Mouse (Mus musculus) hindbrain, embryonic 12.5 days (tissue): ENCODE results near the gene Hscb. TPM values are rescaled to one million over a fixed set of nuclear protein-coding genes. Genes with fewer than 3 reads are reported as not detected.

ENCODE experiments used
- ATAC-seq: fragments of 200-750 bp; cut with Nextera tagmentation; 2 replicates; pipeline ENCODE4 v1.8.0; 2017; ENCODE audit warnings: moderate TSS enrichment; ENCODE audit not compliant: low FRiP score
- H3K27ac ChIP-seq: fragments of 300-500 bp; sonication (generic); 2 replicates; pipeline ENCODE4 v1.5.1; 2016; ENCODE audit warnings: mild to moderate bottlenecking
- H3K27me3 ChIP-seq: fragments of 300-500 bp; sonication (generic); 2 replicates; pipeline ENCODE4 v1.6.1; 2016; ENCODE audit warnings: mild to moderate bottlenecking
- H3K36me3 ChIP-seq: fragments of 300-500 bp; sonication (generic); 2 replicates; pipeline ENCODE4 v1.6.1; 2016; ENCODE audit warnings: mild to moderate bottlenecking
- H3K4me1 ChIP-seq: fragments of 300-500 bp; sonication (generic); 2 replicates; pipeline ENCODE4 v1.6.1; 2016
- H3K4me2 ChIP-seq: fragments of 300-500 bp; sonication (generic); replicated peaks from 2 replicates; pipeline ENCODE4 v1.6.1; 2016; ENCODE audit warnings: mild to moderate bottlenecking
- H3K4me3 ChIP-seq: fragments of 300-500 bp; sonication (generic); 2 replicates; pipeline ENCODE4 v1.5.1; 2016; ENCODE audit warnings: mild to moderate bottlenecking
- H3K9ac ChIP-seq: fragments of 300-500 bp; sonication (generic); 2 replicates; pipeline ENCODE4 v1.6.1; 2016; ENCODE audit warnings: mild to moderate bottlenecking, moderate library complexity
- H3K9me3 ChIP-seq: fragments of 300-500 bp; sonication (generic); replicated peaks from 2 replicates; pipeline ENCODE4 v1.6.1; 2016; ENCODE audit warnings: mild to moderate bottlenecking
- WGBS: fragments of 180-500 bp; shearing (Covaris S2); methylation state at CpG from one replicate; pipeline ENCODE4 v1.1.7; 2016; 5-methylcytosine and 5-hydroxymethylcytosine counted together
- polyA plus RNA-seq: library from polyadenylated mRNA; unstranded; fragments of >200 nt; fragmentation: Nextera tagmentation; extraction: Ambion mirVana; gene quantifications from 2 replicates; pipeline ENCODE4 v1.2.1, GENCODE M21; 2016

Gene Hscb
- polyA plus RNA-seq, 1 experiment from 2014 or later = 21.4 TPM

DNA sequence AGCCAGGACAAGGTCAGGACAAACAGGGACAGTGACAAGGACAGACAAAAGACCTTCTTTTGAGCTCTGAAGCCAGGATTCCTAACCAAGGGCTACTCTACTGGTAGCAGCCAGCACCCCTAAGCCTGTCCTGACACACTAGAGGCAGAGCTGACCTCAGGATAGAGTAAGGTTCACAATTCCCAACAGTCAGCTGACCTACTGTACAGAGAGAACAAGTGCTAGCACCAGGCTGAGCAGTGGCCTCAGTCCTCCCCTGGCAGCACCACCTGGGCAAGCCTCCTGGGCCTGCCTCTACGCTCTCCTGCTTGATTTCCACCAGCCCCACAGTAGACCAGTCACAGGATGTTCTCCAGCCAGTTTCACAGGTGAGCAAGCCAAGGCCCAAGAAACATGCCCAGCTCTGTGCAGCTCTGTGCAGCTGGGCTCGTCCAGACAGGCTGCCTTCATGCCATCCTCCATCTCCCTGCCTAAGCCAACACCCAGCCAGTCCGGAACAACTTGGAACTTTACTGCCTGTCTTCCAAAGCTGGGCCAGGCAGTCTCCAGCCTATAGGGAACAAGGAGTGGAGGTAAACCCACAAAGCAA lies 38.4 kb downstream of the Hscb start:
- Histone ChIP-seq H3K4me3 (no peak overlapping the region), H3K27me3 (no peaks in the 10 kb centered on the region), H3K9me3 (no peaks in the 10 kb centered on the region), H3K4me2 (no peak overlapping the region), H3K4me1 (peaks cover 14% of the 10 kb centered on the region), H3K36me3 (peaks cover 74% of the 10 kb centered on the region), H3K9ac (no peak overlapping the region), H3K27ac (no peak overlapping the region)
- WGBS = 85% methylated on average over 3 of the region's 3 CpGs
- ATAC-seq = no peak

DNA sequence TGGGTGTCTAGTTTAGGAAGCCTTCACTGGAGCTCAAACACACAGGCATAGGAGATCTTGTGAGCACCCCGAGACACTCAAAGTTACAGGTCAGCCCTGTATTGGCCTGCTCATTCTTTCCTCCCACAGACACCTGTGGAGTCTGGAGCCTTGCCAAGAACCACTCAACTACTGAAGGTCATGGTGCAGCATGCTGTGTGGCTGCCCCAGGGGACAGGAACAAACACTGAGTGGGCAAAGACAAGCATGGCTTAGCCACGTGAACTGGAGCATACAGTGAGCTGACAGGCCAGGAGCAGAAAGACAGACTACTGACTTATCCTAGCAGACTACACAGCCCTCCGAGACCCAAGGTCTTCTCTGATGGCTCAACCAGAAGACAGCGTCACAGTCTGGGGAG lies 41.9 kb downstream of the Hscb start:
- no peak for ATAC-seq
- Histone ChIP-seq H3K4me3 (no peak overlapping the region), H3K4me1 (peaks cover under 1% of the 10 kb centered on the region; the same call in 1 of the 2 replicates), H3K4me2 (no peak overlapping the region), H3K9ac (no peak overlapping the region), H3K27me3 (no peaks in the 10 kb centered on the region), H3K36me3 (peaks cover 93% of the 10 kb centered on the region), H3K27ac (no peak overlapping the region), H3K9me3 (no peaks in the 10 kb centered on the region)
- WGBS = 74% methylated on average over 4 of the region's 4 CpGs

DNA sequence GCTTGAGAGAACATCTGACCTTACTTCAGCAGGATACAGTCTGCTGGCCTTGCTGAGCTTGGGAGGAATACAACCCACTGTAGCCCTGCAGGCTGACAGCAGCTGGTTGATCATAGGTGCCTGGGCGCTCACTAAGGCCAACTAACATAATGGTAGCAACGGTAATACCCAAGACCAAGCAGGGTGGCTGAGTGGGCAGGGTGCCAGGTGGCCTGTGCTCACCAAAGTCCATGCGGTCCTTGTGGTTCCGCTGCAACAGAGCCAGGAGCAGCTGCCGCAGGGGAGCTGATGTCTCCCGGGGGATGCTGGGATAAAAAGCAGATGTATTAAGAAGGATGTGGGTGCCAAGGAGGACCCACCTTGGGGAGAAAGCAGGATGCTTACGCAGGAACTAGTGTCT lies 45.2 kb downstream of the Hscb start:
- Histone ChIP-seq H3K9me3 (no peaks in the 10 kb centered on the region), H3K27me3 (no peaks in the 10 kb centered on the region), H3K4me3 (no peak overlapping the region), H3K9ac (no peak overlapping the region), H3K4me2 (no peak overlapping the region), H3K36me3 (peaks cover 98% of the 10 kb centered on the region), H3K4me1 (no peaks in the 10 kb centered on the region; the same call in 1 of the 2 replicates), H3K27ac (no peak overlapping the region)
- 93% methylated on average over 7 of the region's 7 CpGs for WGBS
- ATAC-seq = no peak

DNA sequence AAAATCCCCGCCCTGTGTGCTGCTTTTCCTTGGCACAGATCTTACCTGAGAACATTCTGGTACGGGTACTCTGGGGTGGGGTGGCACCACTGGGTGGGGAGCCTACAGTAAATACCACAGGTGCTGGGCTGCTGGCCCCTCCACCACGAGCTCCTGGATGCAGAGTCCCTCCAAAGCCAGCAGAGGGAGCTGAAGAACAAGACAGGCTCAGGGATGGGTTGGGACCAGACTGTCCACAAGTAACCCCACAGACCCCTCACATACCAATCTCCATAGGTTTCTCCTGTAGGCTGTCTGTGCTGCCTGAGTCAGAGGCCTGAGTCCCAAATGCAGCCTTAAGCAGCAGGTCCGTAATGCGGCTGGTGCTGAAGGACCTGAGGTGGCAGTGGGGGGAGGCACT lies 50.9 kb downstream of the Hscb start:
- 75% methylated on average over 5 of the region's 5 CpGs for WGBS
- Histone ChIP-seq H3K4me1 (no peaks in the 10 kb centered on the region), H3K4me2 (no peak overlapping the region), H3K36me3 (peaks cover 92% of the 10 kb centered on the region), H3K9ac (no peak overlapping the region), H3K27ac (no peak overlapping the region), H3K4me3 (no peak overlapping the region), H3K9me3 (no peaks in the 10 kb centered on the region), H3K27me3 (no peaks in the 10 kb centered on the region)
- ATAC-seq = 0 out of 2 replicates have a peak, but pooled peaks have one; percentile 27

DNA sequence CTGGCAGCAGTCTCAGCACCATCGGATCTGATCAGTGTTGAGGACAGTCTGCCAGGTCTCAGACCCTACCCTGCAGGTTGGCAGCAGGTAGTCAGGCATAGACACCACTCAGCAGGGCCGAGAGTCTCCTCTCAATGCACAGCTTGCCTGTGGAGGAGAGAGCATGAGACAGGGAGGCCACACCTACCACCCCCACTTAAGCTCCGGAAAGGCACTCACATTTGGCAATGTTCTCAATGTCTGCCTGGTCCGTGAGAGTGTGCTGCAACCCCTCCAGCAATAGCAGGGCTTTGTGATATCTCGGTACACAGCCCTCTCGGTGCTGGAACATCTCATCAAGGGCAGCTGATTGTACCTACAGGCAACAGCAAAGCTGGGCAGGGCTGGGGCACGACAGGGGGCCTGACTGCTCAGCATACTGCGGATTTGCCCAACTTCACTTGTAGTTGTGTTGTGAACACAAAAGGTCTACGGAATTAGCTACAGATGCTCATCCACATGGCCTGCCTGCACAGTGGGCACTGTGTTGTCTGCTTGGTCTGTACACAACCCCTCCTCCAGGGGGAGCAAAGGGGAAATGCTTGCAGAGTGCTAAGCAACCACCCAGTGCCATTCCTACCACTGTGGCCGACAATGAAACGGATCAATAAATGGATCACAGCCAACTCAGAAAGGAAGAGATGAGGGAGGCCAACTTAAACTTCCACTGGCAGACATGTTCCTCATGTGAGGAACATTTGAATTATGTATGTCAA lies 53.3 kb downstream of the Hscb start:
- no peaks in the 10 kb centered on the region for H3K27me3 ChIP-seq
- no peaks in the 10 kb centered on the region for H3K9me3 ChIP-seq
- no peaks in the 10 kb centered on the region; the same call in 1 of the 2 replicates for H3K4me1 ChIP-seq
- no peak overlapping the region for H3K27ac ChIP-seq
- H3K9ac ChIP-seq = no peak overlapping the region
- no peak overlapping the region for H3K4me2 ChIP-seq
- peaks cover 68% of the 10 kb centered on the region for H3K36me3 ChIP-seq
- H3K4me3 ChIP-seq = no peak overlapping the region
- WGBS = 86% methylated on average over 11 of the region's 11 CpGs
- no peak for ATAC-seq

DNA sequence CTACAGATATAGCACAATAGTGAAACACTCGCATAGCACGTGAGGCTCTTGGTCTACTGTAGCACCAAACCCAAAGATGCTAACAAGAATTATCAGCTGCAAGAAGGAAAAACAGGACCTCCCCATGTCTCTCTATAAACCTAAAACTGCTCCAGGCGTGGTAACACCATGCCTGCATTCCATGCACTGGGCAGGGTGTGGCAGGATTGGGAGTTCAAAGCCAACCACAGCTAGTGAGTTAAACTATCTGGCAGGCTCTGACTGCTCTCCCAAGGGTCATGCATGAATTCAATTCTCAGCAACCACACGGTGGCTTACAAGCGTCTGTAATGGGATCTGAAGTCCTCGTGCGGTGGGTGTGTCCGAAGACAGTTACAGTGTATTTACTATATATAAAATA lies 56.4 kb downstream of the Hscb start:
- Histone ChIP-seq H3K4me1 (peaks cover 19% of the 10 kb centered on the region), H3K27ac (no peak overlapping the region), H3K9ac (no peak overlapping the region), H3K27me3 (no peaks in the 10 kb centered on the region), H3K4me2 (no peak overlapping the region), H3K4me3 (no peak overlapping the region), H3K36me3 (peaks cover 41% of the 10 kb centered on the region), H3K9me3 (no peaks in the 10 kb centered on the region)
- 79% methylated on average over 8 of the region's 8 CpGs for WGBS
- ATAC-seq = no peak

DNA sequence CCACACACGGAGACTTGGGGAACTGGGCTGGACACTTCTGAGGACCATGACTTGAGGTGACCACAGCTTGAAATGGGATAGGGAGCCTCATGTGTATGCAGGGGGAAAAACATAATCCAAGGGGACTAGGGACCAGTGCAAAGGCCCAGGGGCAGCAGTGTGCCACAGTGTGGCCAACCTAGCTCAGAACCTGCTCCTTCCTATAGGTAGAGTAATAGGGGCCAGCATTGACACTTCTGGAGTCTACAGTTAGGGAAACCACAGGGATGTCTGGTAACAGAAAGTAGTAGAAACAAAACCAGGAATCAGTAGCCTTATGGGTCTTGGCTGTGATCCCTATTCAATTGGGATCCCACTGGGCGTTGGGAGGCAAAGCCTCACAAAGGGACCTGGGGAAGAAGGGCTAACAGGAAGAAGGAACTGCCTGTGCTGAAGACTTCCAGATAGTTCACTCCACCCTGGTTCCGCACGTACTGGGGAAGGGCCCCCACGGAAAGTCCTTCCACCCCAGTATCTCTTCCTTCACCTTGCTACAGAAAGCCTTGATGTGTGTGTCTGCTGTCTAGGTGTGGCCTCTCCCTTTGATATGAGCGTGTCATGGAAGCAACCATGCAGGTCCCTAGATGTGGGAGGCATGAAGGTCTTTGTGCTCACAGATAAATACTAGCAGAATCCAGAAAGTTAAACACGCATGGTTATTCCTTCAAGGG lies 57.9 kb downstream of the Hscb start:
- ATAC-seq = no peak
- Histone ChIP-seq H3K36me3 (peaks cover 40% of the 10 kb centered on the region), H3K4me2 (no peak overlapping the region), H3K9me3 (no peaks in the 10 kb centered on the region), H3K27ac (no peak overlapping the region), H3K27me3 (no peaks in the 10 kb centered on the region), H3K4me3 (no peak overlapping the region), H3K9ac (no peak overlapping the region), H3K4me1 (peaks cover 19% of the 10 kb centered on the region)
- 89% methylated on average over 7 of the region's 7 CpGs for WGBS

DNA sequence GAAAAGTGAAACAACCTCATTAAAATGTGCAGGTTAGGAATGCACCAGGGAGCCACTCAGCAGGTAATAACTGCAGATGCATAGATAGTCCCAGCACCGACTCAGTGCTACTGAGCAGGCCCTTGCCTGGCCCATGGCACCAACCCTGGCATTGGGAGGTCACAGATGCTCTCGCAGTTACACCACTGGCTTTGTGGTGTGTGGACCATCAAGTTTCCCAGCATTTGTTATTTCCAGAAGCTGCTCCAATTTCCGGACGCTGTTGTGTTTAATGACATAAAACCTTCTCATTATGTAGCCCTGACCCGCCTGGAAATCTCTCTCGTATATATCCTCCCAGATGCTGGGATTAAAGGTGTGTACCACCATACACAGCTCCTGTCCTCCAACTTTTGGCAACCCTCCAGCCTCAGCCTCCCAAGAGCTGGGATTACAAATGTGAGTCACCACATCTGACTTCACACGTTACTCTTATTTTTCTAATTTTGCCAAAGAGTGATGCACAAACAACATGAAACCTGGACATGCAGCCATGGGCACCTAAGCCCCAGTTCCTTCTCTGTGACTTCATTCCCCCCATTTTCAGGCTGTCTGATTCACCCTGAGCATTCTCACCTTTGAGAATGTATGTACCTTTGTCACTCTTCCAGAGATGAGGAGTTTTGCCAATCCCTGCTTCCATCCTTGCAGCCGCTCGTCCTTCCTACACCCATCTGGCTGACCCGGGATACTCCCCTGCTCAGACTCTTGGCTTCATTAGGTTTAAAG lies 58.6 kb downstream of the Hscb start:
- peak; percentile 77 for ATAC-seq

DNA sequence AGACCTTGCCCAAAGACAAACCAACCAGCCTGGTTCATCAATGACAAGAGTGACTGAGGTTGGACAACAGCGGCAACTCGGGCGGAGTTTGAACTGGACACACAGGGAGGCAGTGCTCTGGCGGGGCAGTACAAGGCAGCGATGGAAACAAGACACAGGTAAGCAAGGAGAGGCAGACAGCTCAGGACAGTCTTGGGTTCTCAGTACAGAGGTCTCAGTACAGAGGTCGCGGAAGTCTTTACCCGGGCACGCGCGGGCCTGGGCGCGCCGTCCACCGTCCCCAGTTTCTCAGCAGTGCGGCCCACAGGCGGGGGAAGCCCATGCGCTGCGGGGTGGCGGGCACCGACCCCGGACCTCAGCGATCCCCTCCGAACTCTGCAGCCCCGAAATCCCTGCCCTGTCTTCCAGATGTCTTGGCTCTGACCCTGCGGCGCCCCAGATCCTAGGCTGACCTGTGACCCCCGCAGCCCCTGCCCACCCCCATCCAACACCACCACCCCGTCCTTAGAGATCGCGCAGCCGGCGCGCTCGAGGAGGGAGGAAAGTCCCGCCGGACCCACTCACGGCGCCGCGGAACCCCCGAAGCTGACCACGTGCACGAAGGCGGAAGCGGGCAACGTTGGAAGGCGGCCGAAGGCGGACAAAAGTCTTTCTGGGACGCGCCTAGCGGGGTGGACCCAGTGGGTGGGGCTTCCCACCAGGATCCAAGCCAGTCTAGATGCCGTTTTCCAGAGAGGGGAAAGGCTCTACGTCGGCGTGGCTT lies 59.4 kb downstream of the Hscb start, which contains the start of gene Pus1:
Pus1 (minus strand) TSS at position 662 of the 763 bp plus-strand sequence.
- Histone ChIP-seq H3K36me3 (peaks cover 40% of the 10 kb centered on the region), H3K9me3 (no peaks in the 10 kb centered on the region), H3K9ac (peak within 1 kb of the TSS; percentile 88), H3K4me3 (peak within 1 kb of the TSS; percentile 91), H3K27me3 (no peaks in the 10 kb centered on the region), H3K4me1 (peaks cover 19% of the 10 kb centered on the region), H3K27ac (peak within 1 kb of the TSS; percentile 12; the same call in 1 of the 2 replicates), H3K4me2 (peak within 1 kb of the TSS; percentile 97)
- under 1% methylated on average over 57 of the region's 57 CpGs for WGBS
- peak; percentile 87 for ATAC-seq

More for the DNA sequence above, 58.6 kb downstream of the Hscb start:
- no peak overlapping the region for H3K27ac ChIP-seq
- H3K36me3 ChIP-seq = peaks cover 40% of the 10 kb centered on the region
- H3K27me3 ChIP-seq = no peaks in the 10 kb centered on the region
- peak overlapping the region; percentile 88 for H3K9ac ChIP-seq
- 57% methylated on average over 10 of the region's 10 CpGs for WGBS
- H3K4me1 ChIP-seq = peaks cover 19% of the 10 kb centered on the region
- H3K4me2 ChIP-seq = peak overlapping the region; percentile 97
- peak overlapping the region; percentile 91 for H3K4me3 ChIP-seq
- H3K9me3 ChIP-seq = no peaks in the 10 kb centered on the region

DNA sequence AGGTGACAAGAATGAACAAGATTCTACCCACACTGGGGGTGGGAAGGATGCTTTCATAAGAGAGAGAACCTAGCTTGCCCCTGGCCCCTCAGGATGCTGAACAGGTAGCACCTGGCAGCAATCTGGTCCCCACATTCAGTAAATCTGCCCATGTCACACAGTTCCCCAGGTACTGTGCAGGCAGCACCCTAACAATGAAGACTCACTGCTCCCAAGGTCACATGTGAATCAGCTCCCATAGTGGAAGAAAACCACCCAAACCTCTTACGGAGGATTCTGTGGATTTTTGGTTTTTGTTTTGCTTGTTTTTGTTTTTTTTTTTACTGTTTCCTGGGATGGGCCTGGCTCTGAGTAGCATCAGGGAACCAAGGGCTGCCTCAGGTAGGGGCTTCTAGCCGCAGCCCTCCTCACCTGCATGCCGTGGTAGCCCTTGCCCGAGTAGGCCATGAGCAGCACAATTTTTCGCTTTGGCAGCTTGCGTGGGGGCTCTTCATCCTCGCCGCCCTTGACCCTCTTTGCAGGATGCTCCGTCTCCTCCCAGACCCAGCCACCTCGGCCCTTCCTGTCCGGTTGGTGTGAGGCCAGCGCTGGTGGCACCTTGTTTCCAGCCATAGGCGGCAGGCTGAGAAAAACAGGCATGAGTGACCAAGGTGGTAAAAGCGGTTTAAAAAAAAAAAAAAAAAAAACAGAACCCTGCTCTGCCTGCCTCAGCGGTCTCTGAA lies 60.1 kb downstream of the Hscb start:
- Histone ChIP-seq H3K9ac (peak overlapping the region; percentile 88), H3K36me3 (peaks cover 43% of the 10 kb centered on the region), H3K27ac (no peak overlapping the region), H3K27me3 (no peaks in the 10 kb centered on the region), H3K4me1 (peaks cover 19% of the 10 kb centered on the region), H3K4me2 (peak overlapping the region; percentile 97), H3K9me3 (no peaks in the 10 kb centered on the region), H3K4me3 (peak overlapping the region; percentile 91)
- no peak for ATAC-seq
- WGBS = 22% methylated on average over 15 of the region's 15 CpGs
